Mouse (Mus musculus) MEL (cell line): ENCODE measurements around the gene Krt26.

Experiments
- CTCF ChIP-seq, 3 experiments: IDR thresholded peaks in 2 of 3; conservative IDR thresholded peaks in 1 of 3; 2 replicates each; pipeline ENCODE4 v1.5.1; 2011 to 2012; ENCODE audit warnings: low read length in 3 of 3, low read depth in 2 of 3, mild to moderate bottlenecking in 2 of 3, improper control_type of control experiment in 1 of 3, inconsistent platforms in 1 of 3, mixed read lengths in 1 of 3, moderate library complexity in 1 of 3; ENCODE audit not compliant: control insufficient read depth in 1 of 3, insufficient read depth in 1 of 3, poor library complexity in 1 of 3, severe bottlenecking in 1 of 3
- EP300 ChIP-seq, 2 experiments: IDR thresholded peaks; 2 replicates each; pipeline ENCODE4 v1.6.1; 2011; ENCODE audit warnings: improper control_type of control experiment in 2 of 2, low read length in 2 of 2, low read depth in 1 of 2, mild to moderate bottlenecking in 1 of 2
- GATA1 ChIP-seq: IDR thresholded peaks from 2 replicates; pipeline ENCODE4 v1.6.1; 2011; ENCODE audit warnings: low read depth, low read length, improper control_type of control experiment
- MAFK ChIP-seq: IDR thresholded peaks from 2 replicates; pipeline ENCODE4 v1.6.1; 2011; ENCODE audit warnings: low read depth, mild to moderate bottlenecking, low read length, improper control_type of control experiment, borderline replicate concordance
- MEF2A ChIP-seq: IDR thresholded peaks from 2 replicates; pipeline ENCODE4 v1.6.1; 2014; ENCODE audit warnings: low read depth, mild to moderate bottlenecking, inconsistent platforms, low read length, improper control_type of control experiment; ENCODE audit not compliant: poor library complexity, insufficient replicate concordance, severe bottlenecking; ENCODE audit errors: extremely low read depth
- NRF1 ChIP-seq: IDR thresholded peaks from 2 replicates; pipeline ENCODE4 v1.6.1; 2014; ENCODE audit warnings: low read depth, mild to moderate bottlenecking, inconsistent platforms, low read length, improper control_type of control experiment, moderate library complexity; ENCODE audit not compliant: poor library complexity, insufficient read depth, severe bottlenecking
- POLR2A ChIP-seq, 2 experiments: IDR thresholded peaks; 2 replicates each; pipeline ENCODE4 v1.6.1; 2011 to 2012; ENCODE audit warnings: low read length in 2 of 2, mild to moderate bottlenecking in 2 of 2, control low read depth in 1 of 2, improper control_type of control experiment in 1 of 2, low read depth in 1 of 2, moderate library complexity in 1 of 2; ENCODE audit not compliant: control insufficient read depth in 1 of 2, insufficient read depth in 1 of 2, poor library complexity in 1 of 2
- UBTF ChIP-seq: IDR thresholded peaks from 2 replicates; pipeline ENCODE4 v1.6.1; 2012; ENCODE audit warnings: low read depth, mild to moderate bottlenecking, inconsistent platforms, low read length, improper control_type of control experiment, moderate library complexity, borderline replicate concordance; ENCODE audit not compliant: insufficient read depth
- ZKSCAN1 ChIP-seq: IDR thresholded peaks from 2 replicates; pipeline ENCODE4 v1.6.1; 2012; ENCODE audit warnings: low read depth, mild to moderate bottlenecking, inconsistent platforms, low read length, improper control_type of control experiment, moderate library complexity
- ZNF384 ChIP-seq: IDR thresholded peaks from 2 replicates; pipeline ENCODE4 v1.6.1; 2012; ENCODE audit warnings: low read depth, mild to moderate bottlenecking, inconsistent platforms, low read length, improper control_type of control experiment

- TF ChIP-seq MEF2A (no peak), EP300 (IDR thresholded peaks at IDR 0.05; ENCODE audit: low read depth in 1 of 2, low read length in 2 of 2) (no peak), ZNF384 (no peak), UBTF (no peak), MAFK (no peak), GATA1 (no peak), NRF1 (no peak), POLR2A (IDR thresholded peaks at IDR 0.05; ENCODE audit: control insufficient read depth in 1 of 2, insufficient read depth in 1 of 2, low read depth in 1 of 2, low read length in 2 of 2, poor library complexity in 1 of 2) (no peak), ZKSCAN1 (no peak), CTCF (IDR thresholded peaks at IDR 0.05 in 2 of 3, conservative IDR thresholded peaks at IDR 0.05 in 1 of 3; ENCODE audit: control insufficient read depth in 1 of 3, insufficient read depth in 1 of 3, low read depth in 2 of 3, low read length in 3 of 3, poor library complexity in 1 of 3, severe bottlenecking in 1 of 3) (no peak)
Observed at GRCm38 (mm10) chr11:99374803-99375202, 37.0 kb upstream of the Krt26 start, which contains the start of gene Krt28.
